In genomic region chr1:151428263-151429221, GRCm38 (mm10) we compare ENCODE assay signal across 8 mouse cellular contexts. TPM values are rescaled to one million over a fixed set of nuclear protein-coding genes. Genes with fewer than 3 reads are reported as not detected.
DNase-seq lines count a peak whose midpoint lies in the region; ATAC-seq lines count a peak whose summit lies in the region.

Gene Swt1, minus strand, starts transcription at chr1:151428455.
Gene Trmt1l, plus strand, starts transcription at chr1:151428542.

- H3K4me2 ChIP-seq in hindbrain, embryonic 15.5 days, result peak within 1 kb of the TSS; percentile 66

- peak; percentile 99 for ATAC-seq in hindbrain, embryonic 15.5 days (ENCODE audit: low FRiP score, low read depth)

- peak within 1 kb of the TSS; percentile 74 for H3K9ac ChIP-seq in hindbrain, embryonic 15.5 days

- peak; percentile 94 for DNase-seq in T-cell, adult 2 months (ENCODE audit: low spot score)
- DNase-seq in cerebellum, postnatal 36 days, result peak; percentile 99
- DNase-seq in frontal cortex, postnatal 36 days (ENCODE audit: low spot score in 2 of 2), result peak; percentile 99 to 100
- peak; percentile 98 for DNase-seq in left cerebral cortex, adult 11 months (ENCODE audit: low spot score)
- peak; percentile 98 to 99 for DNase-seq in lung, postnatal 4 days
- peak; percentile 97 for DNase-seq in retina, postnatal 7 days (ENCODE audit: low read depth, low spot score)
- peak; percentile 89 for DNase-seq in urinary bladder, adult 2 months (ENCODE audit: low spot score)

- H3K9me3 ChIP-seq in hindbrain, embryonic 15.5 days, result no peaks in the 10 kb centered on the region

- WGBS in hindbrain, embryonic 15.5 days, result under 1% methylated on average over 74 of the region's 74 CpGs

- no peaks in the 10 kb centered on the region for H3K36me3 ChIP-seq in hindbrain, embryonic 15.5 days

- H3K4me1 ChIP-seq in hindbrain, embryonic 15.5 days (replicated peaks), result peaks cover 21% of the 10 kb centered on the region

- H3K4me3 ChIP-seq in hindbrain, embryonic 15.5 days, result peak within 1 kb of the TSS; percentile 61

- peak within 1 kb of the TSS; percentile 94 for H3K27ac ChIP-seq in hindbrain, embryonic 15.5 days (replicated peaks)

- H3K27me3 ChIP-seq in hindbrain, embryonic 15.5 days, result no peaks in the 10 kb centered on the region

RNA-seq across cellular contexts. Expression of gene Swt1, which starts in this region (rescaled TPM):
- 11.5 and 17.9 TPM in 2 replicates for polyA plus RNA-seq in hindbrain, embryonic 15.5 days (2015; fragmentation: Nextera tagmentation; extraction: Ambion mirVana)
- polyA plus RNA-seq in urinary bladder, adult 2 months (2012; rRNA removed), result 14.6 and 20.1 TPM in 2 replicates

RNA-seq across cellular contexts. Expression of gene Trmt1l, which starts in this region (rescaled TPM):
- polyA plus RNA-seq in hindbrain, embryonic 15.5 days (2015; fragmentation: Nextera tagmentation; extraction: Ambion mirVana), result 44.9 and 45.1 TPM in 2 replicates
- 28.8 and 29.3 TPM in 2 replicates for polyA plus RNA-seq in urinary bladder, adult 2 months (2012; rRNA removed)

Comparison
In these comparisons a context has a peak if more than half of its experiments do, and no peak if none do; other contexts are left out.
1. Peak in every context shown above with its lines: DNase-seq, ATAC-seq, H3K4me3 ChIP-seq and H3K27ac ChIP-seq.